Mouse (Mus musculus) frontal cortex, adult (tissue): ENCODE results near the gene Rbp7.

Source experiments
- ATAC-seq: cut with Nextera tagmentation; 2 replicates; pipeline ENCODE4 v1.9.2; 2017; ENCODE audit warnings: mild to moderate bottlenecking, moderate library complexity, mixed read lengths; ENCODE audit not compliant: low TSS enrichment

The Rbp7 gene

GRCm38 (mm10) chr4:149405713-149406443 is 48.9 kb downstream of the Rbp7 start:
- ATAC-seq = peak; percentile 17; the same call in 1 of the 2 replicates

DNA sequence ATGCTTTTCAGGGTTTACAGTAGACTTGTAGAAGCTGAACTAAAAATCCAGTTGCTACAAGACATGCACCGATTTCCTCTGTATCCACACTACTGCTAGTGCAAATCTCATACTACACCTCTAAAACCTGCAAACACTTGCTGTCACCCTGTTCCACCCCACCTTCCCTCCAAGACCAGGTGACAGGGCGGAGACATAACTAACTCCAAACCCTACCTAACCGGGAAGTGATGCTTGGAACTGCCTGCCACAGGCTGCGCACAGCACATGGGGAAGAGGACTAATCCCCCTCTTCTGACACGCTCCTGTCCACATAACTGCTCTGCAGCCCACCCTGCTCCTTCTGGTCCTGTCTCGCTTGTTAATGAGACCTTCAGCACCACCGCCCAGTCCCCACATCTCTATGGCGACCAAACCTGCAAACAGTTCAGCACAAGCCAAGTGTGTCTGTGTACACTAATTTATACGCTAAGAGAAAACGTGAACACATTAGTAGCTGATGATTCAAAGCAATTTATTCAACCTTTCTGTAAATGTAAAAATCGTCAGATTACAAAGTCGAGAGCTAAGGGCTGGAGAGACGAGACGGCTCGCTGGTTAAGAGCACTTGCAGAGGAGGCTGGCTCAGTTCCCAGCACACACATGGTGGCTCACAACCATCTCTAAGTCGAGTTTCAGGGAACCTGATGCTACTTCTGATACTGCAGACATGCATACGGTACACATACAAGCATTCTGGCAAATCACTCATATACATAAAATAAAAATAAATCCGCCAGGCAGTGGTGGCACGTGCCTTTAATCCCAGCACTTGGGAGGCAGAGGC is 49.9 kb downstream of the Rbp7 start:
- ATAC-seq = peak; percentile 39; the same call in 1 of the 2 replicates

GRCm38 (mm10) chr4:149403037-149403436 is 51.7 kb downstream of the Rbp7 start:
- ATAC-seq = no peak

DNA sequence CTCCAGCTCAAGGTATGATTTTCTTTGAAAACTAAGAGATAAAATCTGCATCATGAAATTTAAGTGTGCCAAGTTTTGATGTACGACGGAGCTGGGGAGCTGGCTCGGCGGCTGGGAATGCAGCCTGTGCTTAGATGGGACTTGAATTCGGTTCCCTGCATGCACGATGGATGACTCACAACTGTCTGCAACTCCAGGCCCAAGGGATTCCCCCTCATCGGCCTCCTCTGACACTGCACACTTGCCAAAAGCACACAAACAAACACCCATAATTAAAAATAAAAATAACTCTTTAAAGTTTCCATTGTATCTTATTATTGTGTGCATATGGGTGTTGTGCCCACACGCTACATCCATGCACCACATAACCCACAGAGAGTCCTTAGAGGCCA is 53.2 kb downstream of the Rbp7 start:
- 0 out of 2 replicates have a peak, but pooled peaks have one; percentile 20 for ATAC-seq

DNA sequence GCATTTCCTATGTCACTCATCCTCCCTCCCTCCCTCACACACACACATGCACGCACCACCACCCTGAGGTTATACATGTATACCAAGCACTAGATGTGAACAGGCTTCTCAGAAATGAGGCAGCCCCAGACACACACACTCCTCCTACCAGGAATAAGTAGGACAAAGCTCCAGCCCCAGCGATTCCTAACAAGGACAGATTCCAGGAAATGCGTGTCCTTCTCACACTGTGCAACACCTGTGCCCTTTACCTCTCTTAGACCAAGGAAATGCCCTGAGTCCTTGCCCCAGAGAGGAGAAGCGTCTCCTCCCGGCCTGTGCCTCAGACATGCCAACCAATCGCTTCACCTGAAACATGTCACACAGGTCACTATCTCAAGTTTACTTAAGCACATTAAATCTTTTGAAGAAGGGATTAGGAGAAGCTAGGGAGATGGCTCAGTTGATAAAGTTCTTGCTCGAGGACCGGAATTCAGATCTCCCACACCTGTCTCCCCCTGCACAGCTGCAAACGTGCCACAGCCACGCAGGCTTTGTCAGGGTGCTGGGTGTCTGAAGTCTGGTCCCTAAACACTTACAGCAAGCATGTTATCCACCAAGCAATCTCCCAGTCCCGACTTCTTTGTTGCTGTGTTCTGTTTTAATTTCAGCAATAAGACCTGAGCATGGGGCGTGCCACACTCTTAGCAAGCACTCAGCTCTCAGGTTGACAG is 53.7 kb downstream of the Rbp7 start:
- ATAC-seq = no peak
